Mouse (Mus musculus) cortical plate, adult 2 months (tissue): ENCODE results near the gene Tspan9. TPM values are rescaled to one million over a fixed set of nuclear protein-coding genes. Genes with fewer than 3 reads are reported as not detected.
A peak's percentile ranks its signal among the peaks of the same experiment; 100 is the strongest.

Experiments
- H3K27ac ChIP-seq: fragments of 200-500 bp; 2 replicates; pipeline ENCODE4 v1.5.1; 2012; ENCODE audit warnings: low read length, control low read depth, inconsistent platforms; ENCODE audit not compliant: insufficient read depth
- H3K4me1 ChIP-seq: fragments of 200-500 bp; 2 replicates; pipeline ENCODE4 v1.6.1; 2011; ENCODE audit warnings: low read length; ENCODE audit not compliant: control insufficient read depth, insufficient read depth
- H3K4me3 ChIP-seq: fragments of 200-500 bp; 2 replicates; pipeline ENCODE4 v1.5.1; 2011; ENCODE audit warnings: mild to moderate bottlenecking, low read length, control low read depth; ENCODE audit not compliant: insufficient read depth
- CTCF ChIP-seq: fragments of 200-500 bp; IDR thresholded peaks from 2 replicates; pipeline ENCODE4 v1.5.1; 2011; ENCODE audit warnings: mild to moderate bottlenecking, control low read depth, low read length; ENCODE audit not compliant: insufficient read depth; ENCODE audit errors: extremely low read depth
- POLR2A ChIP-seq: fragments of 200-500 bp; IDR thresholded peaks from 2 replicates; pipeline ENCODE4 v1.6.1; 2011; ENCODE audit warnings: mild to moderate bottlenecking, low read length, control low read depth; ENCODE audit not compliant: insufficient read depth; ENCODE audit errors: extremely low read depth
- polyA plus RNA-seq: library from polyadenylated mRNA; depleted of rRNA; stranded (reverse); fragments of >200 nt; gene quantifications from 2 replicates; pipeline ENCODE4 v1.2.3, GENCODE M21; 2012

Tspan9 gene
- polyA plus RNA-seq, 1 experiment: 55.5 TPM

GRCm38 (mm10) chr6:128107698-128108097 lies 35.7 kb downstream of the Tspan9 start:
- H3K4me1 ChIP-seq: no peaks in the 10 kb centered on the region
- TF ChIP-seq POLR2A: no peak
- no peak for TF ChIP-seq CTCF
- H3K4me3 ChIP-seq: no peak overlapping the region
- no peak overlapping the region for H3K27ac ChIP-seq

GRCm38 (mm10) chr6:128106154-128106553 lies 37.2 kb downstream of the Tspan9 start:
- H3K27ac ChIP-seq: no peak overlapping the region
- no peaks in the 10 kb centered on the region for H3K4me1 ChIP-seq
- TF ChIP-seq POLR2A (no peak), CTCF (no peak)
- H3K4me3 ChIP-seq: no peak overlapping the region

- no peak overlapping the region for H3K4me3 ChIP-seq
- no peaks in the 10 kb centered on the region for H3K4me1 ChIP-seq
- no peak for TF ChIP-seq CTCF
- TF ChIP-seq POLR2A: no peak
- H3K27ac ChIP-seq: no peak overlapping the region
Measured at GRCm38 (mm10) chr6:128104712-128105324, 38.6 kb downstream of the Tspan9 start.

GRCm38 (mm10) chr6:128103874-128104273 lies 39.5 kb downstream of the Tspan9 start:
- Histone ChIP-seq H3K27ac (no peak overlapping the region), H3K4me3 (no peak overlapping the region), H3K4me1 (peaks cover 3% of the 10 kb centered on the region; the same call in 1 of the 2 replicates)
- TF ChIP-seq POLR2A (no peak), CTCF (no peak)

GRCm38 (mm10) chr6:128102296-128102999 lies 40.9 kb downstream of the Tspan9 start:
- H3K4me3 ChIP-seq: no peak overlapping the region
- peak overlapping the region; percentile 18; the same call in 1 of the 2 replicates for H3K27ac ChIP-seq
- H3K4me1 ChIP-seq: peaks cover 3% of the 10 kb centered on the region; the same call in 1 of the 2 replicates
- TF ChIP-seq POLR2A (no peak), CTCF (no peak)

- peak; percentile 27; the same call in 1 of the 2 replicates for TF ChIP-seq CTCF
- no peak for TF ChIP-seq POLR2A
- Histone ChIP-seq H3K27ac (no peak overlapping the region), H3K4me3 (no peak overlapping the region), H3K4me1 (peaks cover 12% of the 10 kb centered on the region)
Measured at GRCm38 (mm10) chr6:128099871-128100270, 43.5 kb downstream of the Tspan9 start.

- 0 out of 2 replicates have a peak overlapping the region, but pooled peaks have one; percentile 40 for H3K27ac ChIP-seq
- TF ChIP-seq POLR2A (no peak), CTCF (no peak)
- H3K4me3 ChIP-seq: no peak overlapping the region
- H3K4me1 ChIP-seq: peaks cover 16% of the 10 kb centered on the region
Measured at GRCm38 (mm10) chr6:128099190-128099589, 44.2 kb downstream of the Tspan9 start.

- Histone ChIP-seq H3K4me3 (no peak overlapping the region), H3K27ac (no peak overlapping the region), H3K4me1 (peaks cover 18% of the 10 kb centered on the region)
- TF ChIP-seq POLR2A (no peak), CTCF (no peak)
Measured at GRCm38 (mm10) chr6:128096521-128096920, 46.9 kb downstream of the Tspan9 start.

- TF ChIP-seq POLR2A: no peak
- no peak for TF ChIP-seq CTCF
- Histone ChIP-seq H3K4me3 (no peak overlapping the region), H3K4me1 (peaks cover 18% of the 10 kb centered on the region), H3K27ac (peak overlapping the region; percentile 13; the same call in 1 of the 2 replicates)
Measured at GRCm38 (mm10) chr6:128095906-128096305, 47.5 kb downstream of the Tspan9 start.

- peak overlapping the region; percentile 62 for H3K27ac ChIP-seq
- TF ChIP-seq CTCF (no peak), POLR2A (peak; percentile 65; the same call in 1 of the 2 replicates)
- peaks cover 18% of the 10 kb centered on the region for H3K4me1 ChIP-seq
- no peak overlapping the region for H3K4me3 ChIP-seq
Measured at GRCm38 (mm10) chr6:128095131-128095530, 48.3 kb downstream of the Tspan9 start.
